32 mouse cellular contexts compared by ENCODE assay signal in genomic region chr14:79233697-79234096, GRCm38 (mm10). TPM values are rescaled to one million over a fixed set of nuclear protein-coding genes. Genes with fewer than 3 reads are reported as not detected.
"Had no signal": no experiment of that assay in that cellular context is flagged by ENCODE, and none has a peak within 500 bp of the region (broad histone marks: within the 10 kb centered on the region; RNA-seq: fewer than 3 reads in every experiment).

No protein-coding gene starts in this region.

- H3K4me2 ChIP-seq: liver, embryonic 11.5 days; lung, embryonic 14.5 days; midbrain, embryonic 11.5 days; neural tube, embryonic 12.5 days; neural tube, embryonic 15.5 days had no signal

- DNase-seq: kidney, postnatal 25 days; layer of hippocampus, adult 9-11 months; liver, postnatal 0 days; lung, embryonic 14.5 days; midbrain, embryonic 14.5 days; retina, postnatal 1 day; thymus, adult 2 months; thymus, postnatal 14 days had no signal

- H3K9me3 ChIP-seq: neural tube, embryonic 12.5 days; neural tube, embryonic 15.5 days had no signal

- H3K4me1 ChIP-seq: neural tube, embryonic 12.5 days had no signal

- H3K27me3 ChIP-seq: neural tube, embryonic 12.5 days; neural tube, embryonic 15.5 days had no signal

- H3K9ac ChIP-seq: liver, embryonic 14.5 days; liver, postnatal 0 days; lung, embryonic 14.5 days; neural tube, embryonic 12.5 days; neural tube, embryonic 15.5 days had no signal

- H3K27ac ChIP-seq: kidney, postnatal 0 days; layer of hippocampus, adult 2 months; left cerebral cortex, adult 2 months; liver, embryonic 14.5 days; macrophage; neural tube, embryonic 12.5 days; neural tube, embryonic 15.5 days; stomach, postnatal 0 days had no signal

- H3K36me3 ChIP-seq: neural tube, embryonic 12.5 days; neural tube, embryonic 15.5 days had no signal

- H3K4me3 ChIP-seq: layer of hippocampus, adult 2 months; left cerebral cortex, adult 2 months; neural tube, embryonic 12.5 days; neural tube, embryonic 15.5 days had no signal

- ATAC-seq: liver, postnatal 0 days; lung, postnatal 0 days had no signal

RNA-seq across cellular contexts. Expression of gene Zfp957, which starts 13.5 kb away (rescaled TPM):
- total RNA-seq: layer of hippocampus, adult 2 months; layer of hippocampus, postnatal 25 days; left cerebral cortex, adult 2 months; left cerebral cortex, postnatal 10 days; left cerebral cortex, postnatal 36 days; megakaryocyte-erythroid progenitor cell, adult 5-6 weeks had no signal
- polyA plus RNA-seq: kidney, adult 2 months; kidney, embryonic 14.5 days; kidney, postnatal 0 days; large intestine, adult 2 months; limb, embryonic 11.5 days; limb, embryonic 14.5 days; liver, embryonic 11.5 days; liver, embryonic 14.5 days; liver, postnatal 0 days; lung, embryonic 14.5 days; lung, postnatal 0 days; macrophage; midbrain, embryonic 11.5 days; midbrain, embryonic 14.5 days; neural tube, embryonic 12.5 days; neural tube, embryonic 15.5 days; small intestine, adult 2 months; spleen, adult 2 months; stomach, embryonic 14.5 days; stomach, postnatal 0 days; thymus, adult 2 months; urinary bladder, adult 2 months had no signal
